Mouse (Mus musculus) frontal cortex, adult (tissue): ENCODE measurements at regions not wholly inside any gene's neighbourhood (a gene's known extent, or its start where the extent isn't known, plus 50 kb on each side); places are given as distances from the start of the nearest gene placed in this dataset.

Experiments used
- ATAC-seq: cut with Nextera tagmentation; 2 replicates; pipeline ENCODE4 v1.9.2; 2017; ENCODE audit warnings: mild to moderate bottlenecking, moderate library complexity, mixed read lengths; ENCODE audit not compliant: low TSS enrichment

DNA sequence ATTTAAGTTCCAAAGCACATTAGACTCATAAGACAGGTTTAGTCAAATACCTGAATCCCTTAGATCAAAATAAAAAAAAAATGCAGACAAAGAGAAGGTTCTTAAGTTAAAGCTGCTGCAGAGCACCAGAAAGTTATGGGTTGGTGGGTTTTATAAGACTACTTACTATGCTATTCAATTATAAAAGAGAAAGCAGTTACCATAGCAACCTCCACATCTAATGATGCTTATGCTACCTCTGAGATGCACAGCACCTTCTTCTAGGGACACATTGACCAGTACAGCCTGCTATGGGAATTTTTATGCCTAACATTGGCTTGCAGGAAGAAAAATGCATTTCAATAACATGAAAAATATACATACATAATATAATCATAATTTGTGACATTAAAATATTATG, 512.1 kb upstream of the Id4 start:
- no peak for ATAC-seq

- no peak for ATAC-seq
These were observed 510.0 kb upstream of the Id4 start for GRCm38 (mm10) chr13:47751033-47751432.

DNA sequence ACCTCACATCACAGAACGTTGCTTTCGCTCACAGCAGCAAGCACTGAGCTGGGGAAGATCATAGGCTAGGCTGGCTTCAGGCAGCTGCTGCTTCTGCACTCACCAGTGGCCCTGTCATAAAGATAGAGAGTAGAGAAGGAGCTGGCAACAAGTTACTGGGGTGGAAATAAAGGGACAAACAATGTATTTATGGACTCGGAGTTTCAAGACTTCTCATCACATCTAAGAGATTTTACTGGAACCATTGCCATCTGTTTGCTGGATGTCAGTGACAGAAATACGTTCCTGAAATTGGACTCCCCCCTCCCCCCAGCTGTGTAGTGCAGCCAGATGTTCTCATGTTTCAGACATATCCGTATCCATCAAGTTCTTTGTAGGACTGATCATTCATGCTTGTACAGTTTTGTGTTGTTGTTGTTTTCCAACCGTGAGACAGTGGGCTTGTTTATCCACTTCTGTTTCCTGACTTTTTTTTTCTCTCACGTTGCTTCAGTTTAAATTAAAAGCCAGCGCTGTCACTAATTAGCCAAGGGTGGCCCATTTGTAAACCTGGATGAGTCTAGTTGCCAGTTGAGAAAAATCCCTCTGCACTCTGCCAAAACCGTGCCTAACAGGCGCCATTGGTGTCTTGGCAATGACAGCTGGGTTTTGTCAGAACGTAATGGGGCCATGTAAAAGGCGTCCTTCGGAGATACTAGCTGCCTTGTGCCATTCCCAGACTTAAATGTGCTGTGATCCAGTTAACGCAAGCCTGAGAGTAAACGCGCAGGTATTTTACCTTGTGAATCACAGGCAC, 496.0 kb upstream of the Id4 start:
- ATAC-seq, result no peak

DNA sequence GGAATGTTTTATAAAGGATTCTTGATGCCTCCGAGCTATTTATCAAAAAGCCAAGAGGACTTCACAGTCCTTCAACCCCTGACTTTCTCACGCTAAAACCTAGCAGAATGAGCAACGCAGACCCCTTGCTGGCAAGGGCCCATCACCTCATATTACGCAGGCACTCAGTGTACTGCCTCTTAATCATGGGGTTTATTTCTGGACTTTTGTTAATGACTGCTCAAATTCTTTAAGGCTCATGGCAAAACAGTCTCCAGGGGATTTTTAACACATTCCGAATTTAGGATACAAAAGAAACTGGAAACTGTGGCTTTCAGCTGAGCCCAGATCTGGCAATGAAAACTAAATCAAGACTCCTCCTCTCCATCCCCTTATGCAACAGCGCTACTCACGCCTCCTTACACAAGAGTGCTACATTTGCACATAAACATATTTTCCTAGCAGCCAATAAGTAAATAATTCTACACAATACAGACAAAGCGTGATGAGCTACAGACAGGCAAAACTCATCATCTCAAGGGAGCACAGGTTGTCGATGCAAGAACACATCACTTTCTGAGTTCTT, 492.0 kb upstream of the Id4 start:
- peak; percentile 41; the same call in 1 of the 2 replicates for ATAC-seq

- ATAC-seq, result peak; percentile 47
These were observed 483.6 kb upstream of the Id4 start for GRCm38 (mm10) chr13:47777206-47778099.

DNA sequence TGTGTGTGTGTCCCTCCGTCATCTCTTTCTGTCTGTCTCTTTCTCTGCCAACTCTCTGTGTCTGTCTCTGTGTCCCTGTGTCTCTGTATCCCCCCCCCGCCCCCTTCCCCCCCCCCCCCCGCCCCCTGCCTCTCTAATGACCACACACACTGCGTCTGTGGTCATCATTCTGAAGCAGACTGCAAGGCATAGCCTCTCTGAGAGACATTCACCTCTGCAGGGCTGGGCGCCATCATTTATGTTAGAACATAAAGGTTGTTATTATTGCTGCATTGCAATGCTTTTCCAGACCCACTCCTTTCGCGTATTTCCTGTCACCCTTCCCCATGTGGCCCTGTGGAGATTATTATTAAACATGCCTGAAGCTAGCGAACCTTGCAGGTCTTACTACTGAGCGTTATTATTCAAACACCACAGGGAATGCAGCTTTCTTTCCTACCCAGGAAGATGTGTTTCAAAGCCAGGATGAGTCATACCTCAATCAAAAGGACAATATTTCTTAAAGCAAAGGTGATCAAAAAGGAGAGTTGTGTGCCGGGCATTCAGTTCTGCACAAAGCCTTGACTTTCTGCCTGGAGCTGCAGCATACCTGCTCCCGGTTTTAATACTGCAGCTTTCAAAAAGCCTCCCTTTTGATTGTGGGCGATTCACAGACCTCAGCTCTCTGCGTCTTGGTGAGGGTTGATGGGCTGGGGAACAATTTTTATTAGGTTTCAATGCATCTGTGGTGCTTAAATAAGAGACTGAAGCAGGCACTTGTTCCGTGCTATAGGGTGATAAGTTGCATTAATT, 482.6 kb upstream of the Id4 start:
- no peak for ATAC-seq

- no peak for ATAC-seq
These were observed 476.6 kb upstream of the Id4 start for GRCm38 (mm10) chr13:47784406-47784805.

- ATAC-seq, result no peak
These were observed 463.2 kb upstream of the Id4 start for GRCm38 (mm10) chr13:47797859-47798258.

- ATAC-seq, result no peak
These were observed 449.2 kb upstream of the Id4 start for GRCm38 (mm10) chr13:47811711-47812415.

DNA sequence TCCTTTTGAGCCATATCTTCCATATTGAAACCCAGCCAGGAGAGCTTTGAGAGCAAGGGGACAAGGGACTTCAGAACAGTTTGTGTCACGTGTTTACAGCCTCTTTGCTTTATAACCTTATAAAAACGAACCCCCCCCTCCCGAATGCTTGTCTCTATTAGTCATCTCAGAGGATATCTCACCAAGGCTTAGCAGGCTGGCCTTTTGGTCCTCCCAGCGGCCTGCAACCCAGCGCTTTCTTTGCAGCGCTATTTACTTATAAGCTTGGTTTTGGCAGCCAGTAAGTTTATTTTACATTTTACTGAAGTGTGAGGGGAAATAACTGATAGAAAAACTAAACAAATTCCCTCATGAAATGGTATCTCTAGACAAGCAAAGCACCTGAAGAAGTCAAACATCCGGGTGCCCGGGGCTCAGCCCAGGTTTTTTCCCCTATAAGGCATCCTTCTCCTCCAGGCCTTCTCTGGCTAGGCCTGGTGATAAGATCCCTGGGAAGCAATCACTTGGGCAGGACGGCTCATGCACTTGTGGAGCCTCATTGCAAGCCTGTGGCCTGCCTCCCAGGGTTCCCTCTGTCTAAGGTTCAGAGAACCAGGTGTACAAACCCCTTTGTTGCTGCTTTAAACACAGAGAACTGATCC, 442.0 kb upstream of the Id4 start:
- ATAC-seq, result no peak

GRCm38 (mm10) chr13:47836491-47836890, 424.5 kb upstream of the Id4 start:
- ATAC-seq, result peak; percentile 57; the same call in 1 of the 2 replicates

DNA sequence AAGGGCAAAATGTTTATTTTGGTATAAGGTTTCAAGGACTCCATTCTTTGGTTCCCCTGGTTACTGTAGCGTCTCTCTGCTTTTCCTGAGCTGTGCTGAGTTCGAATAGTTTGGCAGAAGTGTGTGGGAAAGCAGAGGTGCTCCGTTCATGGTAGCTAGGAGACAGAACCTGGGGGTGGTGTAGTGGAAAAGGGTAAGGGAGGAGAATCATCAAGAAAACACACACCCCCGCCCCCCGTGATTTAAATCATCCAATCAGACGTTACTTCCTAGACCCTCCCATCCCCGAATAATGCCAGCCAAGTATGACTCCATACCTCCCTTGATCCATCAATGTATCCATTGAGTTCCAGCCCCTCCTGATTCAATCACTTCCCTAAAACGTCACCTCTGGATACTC, 418.6 kb upstream of the Id4 start:
- no peak for ATAC-seq

DNA sequence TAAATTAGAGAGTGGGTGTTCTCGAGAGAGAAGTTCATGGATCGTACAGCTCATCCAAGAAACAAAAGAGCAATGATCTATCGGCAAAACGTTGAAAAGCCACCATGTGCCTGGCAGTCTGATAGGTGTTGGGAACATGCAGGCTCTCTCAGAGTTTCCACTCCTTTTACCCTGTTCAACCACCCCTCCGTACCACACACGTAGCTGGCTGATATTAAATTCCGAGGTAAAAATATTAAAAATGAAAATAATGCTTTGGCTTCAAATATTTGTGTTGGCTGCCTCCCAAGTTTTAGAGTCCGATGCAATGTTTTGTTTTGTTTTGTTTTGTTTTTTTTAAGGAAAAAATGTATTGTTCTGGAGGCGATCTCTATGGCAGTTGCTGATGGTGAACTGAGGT, 418.0 kb upstream of the Id4 start:
- no peak for ATAC-seq

- ATAC-seq, result peak; percentile 47; the same call in 1 of the 2 replicates
These were observed 417.3 kb upstream of the Id4 start for GRCm38 (mm10) chr13:47843541-47844267.

- ATAC-seq, result no peak
These were observed 414.3 kb upstream of the Id4 start for GRCm38 (mm10) chr13:47846713-47847112.

GRCm38 (mm10) chr13:47848371-47849188, 412.4 kb upstream of the Id4 start:
- no peak for ATAC-seq

GRCm38 (mm10) chr13:47855422-47856108, 405.5 kb upstream of the Id4 start:
- ATAC-seq, result no peak

DNA sequence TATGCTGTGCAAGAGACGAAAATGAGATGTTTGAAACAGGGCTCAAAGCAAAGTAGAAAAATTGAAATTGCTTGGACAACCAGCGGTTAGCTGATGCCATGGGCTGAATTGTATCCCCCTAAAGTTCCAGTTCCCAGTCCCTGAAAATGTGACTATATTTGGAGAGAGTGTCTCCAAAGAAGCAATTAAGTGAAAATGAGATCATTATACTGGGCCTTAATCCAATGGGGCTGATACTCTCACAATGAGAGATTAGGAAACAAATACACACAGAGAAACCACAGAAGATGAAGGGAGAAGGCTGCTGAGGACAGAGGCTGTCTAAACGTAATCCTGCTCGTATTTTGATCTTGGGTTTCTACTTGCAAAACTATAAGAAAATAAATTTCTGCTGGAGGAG, 402.1 kb upstream of the Id4 start:
- no peak for ATAC-seq
